Comparison of ENCODE assay signal across 1 mouse cellular context in the genomic region with DNA sequence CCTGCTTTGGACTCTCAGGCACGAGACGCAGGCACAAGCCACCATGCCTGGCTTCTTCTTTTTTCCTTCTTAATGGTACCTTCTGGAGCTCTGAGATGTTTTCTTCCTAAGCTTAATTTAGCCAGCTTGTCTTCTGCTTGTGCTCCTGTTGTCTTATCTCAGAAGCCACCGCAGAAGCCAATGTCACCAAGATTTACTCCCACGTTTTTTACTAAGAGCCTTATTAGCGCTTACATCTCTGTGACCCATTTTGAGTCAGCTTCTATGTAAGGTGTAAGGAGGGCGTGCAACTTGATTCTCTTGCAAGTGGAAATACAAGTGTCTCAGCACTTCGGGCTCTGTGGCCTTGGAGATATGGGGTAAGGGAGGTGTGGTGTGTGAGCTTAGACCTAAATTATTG.
A peak's percentile ranks its signal among the peaks of the same experiment; 100 is the strongest.
TF ChIP-seq lines count a peak whose summit lies in the region.

No protein-coding gene starts in this region.

TF ChIP-seq in CH12.LX, 34 proteins besides CTCF, POLR2A, EP300 and RAD21 (continued from another document):
- TF ChIP-seq MAX (IDR thresholded peaks at IDR 0.05; ENCODE audit: low read length), result 0 out of 2 replicates have a peak, but pooled peaks have one; percentile 27
